Mouse (Mus musculus): Measurements from ENCODE around the gene Rps6kb2. TPM values are rescaled to one million over a fixed set of nuclear protein-coding genes. Genes with fewer than 3 reads are reported as not detected.
A peak's percentile ranks its signal among the peaks of the same experiment; 100 is the strongest.

Gene Rps6kb2
- total RNA-seq, 2 experiments from 2014 or later: 27.8 to 43.1 TPM

- intact Hi-C loops (cut with DNase I): loop anchor here (5.0 kb wide), 1 partner anchor 64 kb away; the partner anchor contains the start of gene Aip
- peak; percentile 90 to 91 for DNase-seq (ENCODE audit: low spot score in 2 of 2)
Observed at GRCm38 (mm10) chr19:4191528-4192250, 28.5 kb upstream of the Rps6kb2 start, which contains the start of gene Ppp1ca. Gene Ppp1ca (plus strand): TSS chr19:4192065.

DNA sequence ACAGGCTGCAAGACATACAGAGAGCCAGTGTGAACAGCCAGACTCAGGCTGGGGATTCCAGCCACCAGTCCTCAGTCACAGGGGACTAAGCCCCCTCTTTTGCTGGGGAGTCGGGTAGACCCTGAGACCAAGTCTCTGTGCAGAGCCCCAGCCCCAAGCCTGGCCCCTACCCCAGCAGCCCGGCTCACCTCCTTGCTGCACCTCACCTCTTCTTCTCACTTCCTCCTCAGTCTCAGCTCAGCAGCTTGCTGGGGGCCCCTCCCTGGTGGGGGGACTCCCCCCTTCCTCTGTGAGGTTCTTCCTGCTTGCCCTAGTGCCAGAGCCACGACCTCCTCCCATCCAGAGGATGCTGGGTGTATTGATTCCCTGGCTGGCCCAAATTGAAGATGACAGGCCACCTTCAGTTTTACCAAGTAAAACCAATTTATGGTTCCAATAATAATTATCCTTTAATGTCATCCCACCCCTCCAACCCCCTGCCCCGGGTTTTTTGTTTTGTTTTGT lies 27.7 kb upstream of the Rps6kb2 start, which contains the start of gene Tbc1d10c:
TSS of gene Tbc1d10c (minus strand) at position 454 of the 504 bp plus-strand sequence.
- DNase-seq (ENCODE audit: low spot score in 2 of 2): no peak

GRCm38 (mm10) chr19:4189051-4189620 lies 26.0 kb upstream of the Rps6kb2 start:
- DNase-seq (ENCODE audit: low spot score in 2 of 2): no peak
- intact Hi-C loops (cut with DNase I): no loop called here

More for the DNA sequence above, 27.7 kb upstream of the Rps6kb2 start, which contains the start of gene Tbc1d10c:
- intact Hi-C loops (cut with DNase I): loop anchor here (5.0 kb wide), 1 partner anchor 64 kb away; the partner anchor contains the start of gene Aip

DNA sequence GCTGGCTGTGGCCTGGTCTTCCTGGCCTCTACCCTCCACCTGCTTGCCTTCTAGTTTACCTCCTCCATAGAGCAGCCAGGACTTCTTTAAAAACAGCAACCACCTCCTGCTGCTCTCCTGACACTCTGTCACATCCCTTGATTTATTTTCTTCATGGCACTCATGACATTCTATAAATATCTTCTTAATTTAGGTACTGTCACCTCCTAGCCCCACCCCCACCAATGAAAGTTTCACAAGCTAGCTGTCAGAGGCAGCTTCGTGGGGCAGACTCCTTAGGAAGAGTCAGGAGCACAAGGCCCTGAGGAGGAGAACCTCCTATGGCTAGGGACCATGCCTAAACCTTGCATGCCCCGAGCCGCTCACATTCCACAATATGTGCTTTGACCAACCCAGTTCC lies 24.1 kb upstream of the Rps6kb2 start:
- DNase-seq (ENCODE audit: low spot score in 2 of 2): no peak
- intact Hi-C loops (cut with DNase I): loop anchor here (2.0 kb wide), 1 partner anchor 17 kb away; no protein-coding TSS in a partner anchor

GRCm38 (mm10) chr19:4184976-4185975 lies 22.1 kb upstream of the Rps6kb2 start:
- intact Hi-C loops (cut with DNase I): no loop called here
- DNase-seq (ENCODE audit: low spot score in 2 of 2): no peak

- no peak for DNase-seq (ENCODE audit: low spot score in 2 of 2)
- intact Hi-C loops (cut with DNase I): no loop called here
Observed at GRCm38 (mm10) chr19:4183689-4184088, 20.5 kb upstream of the Rps6kb2 start.

GRCm38 (mm10) chr19:4181892-4182291 lies 18.7 kb upstream of the Rps6kb2 start:
- peak; percentile 69 for DNase-seq (ENCODE audit: low spot score in 2 of 2)
- intact Hi-C loops (cut with DNase I): no loop called here

DNA sequence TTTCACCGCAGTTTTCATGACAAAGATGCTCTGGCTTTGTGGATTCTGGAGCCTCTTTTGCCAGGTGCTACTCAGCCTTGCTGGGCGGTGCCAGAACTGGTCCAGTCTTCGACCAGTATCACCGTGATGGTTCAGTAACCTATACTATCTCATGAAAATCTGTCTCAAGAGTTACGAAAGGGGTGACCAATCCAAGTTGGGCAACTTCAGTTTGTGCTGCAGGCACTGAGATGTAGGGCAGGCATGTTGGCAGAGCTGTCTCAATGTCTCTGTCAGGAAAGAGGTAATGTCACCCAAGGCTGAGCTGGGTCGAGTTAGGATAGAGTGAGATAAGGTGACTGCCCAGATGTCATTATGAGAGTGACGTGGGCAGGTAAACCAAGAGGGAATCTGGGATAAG lies 17.3 kb upstream of the Rps6kb2 start:
- DNase-seq (ENCODE audit: low spot score in 2 of 2): no peak
- intact Hi-C loops (cut with DNase I): no loop called here

DNA sequence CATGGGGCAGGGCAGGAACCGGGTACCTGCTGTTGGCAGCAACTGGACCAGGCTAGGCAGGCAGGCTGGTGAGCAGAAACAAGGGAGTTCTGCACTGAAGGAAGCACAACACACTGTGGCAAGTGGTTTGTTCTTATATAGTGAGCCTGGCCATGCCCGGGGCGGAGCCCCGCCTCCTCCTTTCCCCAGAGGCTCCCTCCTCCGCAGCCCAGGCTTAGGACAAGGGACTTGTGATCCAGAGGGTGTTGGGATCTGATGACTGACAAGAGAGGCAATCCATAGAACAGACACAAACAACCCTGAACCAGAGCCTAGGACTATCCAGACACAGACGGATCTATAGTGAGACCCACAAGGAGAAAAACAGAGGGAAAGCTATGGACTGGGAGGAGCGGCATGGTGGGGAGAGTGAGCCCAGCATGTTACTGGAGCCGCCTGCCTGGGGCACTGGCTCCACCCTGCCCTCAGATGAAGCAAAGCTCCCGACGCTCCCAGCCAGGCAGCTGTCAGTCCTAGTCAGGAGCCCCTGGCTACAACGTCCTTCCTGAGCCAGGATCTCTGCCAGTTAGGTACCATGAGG lies 12.3 kb upstream of the Rps6kb2 start, which contains the start of gene Carns1:
TSS of gene Carns1 (minus strand) at position 112 of the 580 bp plus-strand sequence.
- no peak for DNase-seq (ENCODE audit: low spot score in 2 of 2)

DNA sequence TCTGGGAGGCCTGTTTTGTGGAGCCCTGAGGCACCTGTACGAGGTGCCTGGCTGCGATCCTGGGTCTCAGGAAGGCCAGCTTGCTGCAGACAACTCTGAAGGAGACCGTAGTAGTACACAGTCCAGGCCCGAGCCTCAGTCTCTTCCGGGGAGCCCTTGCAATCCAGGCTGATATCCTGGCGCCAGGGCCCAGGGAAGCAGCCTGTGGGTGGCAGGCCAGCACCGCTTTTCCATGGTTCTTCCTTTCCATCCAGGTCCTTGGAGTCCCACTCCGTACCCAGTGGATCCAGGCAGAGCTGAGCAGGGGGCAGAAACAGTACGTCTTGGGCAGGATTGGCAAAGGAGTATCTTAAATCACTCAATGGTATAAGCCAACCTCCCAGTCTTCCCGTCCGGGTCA lies 9.8 kb upstream of the Rps6kb2 start:
- intact Hi-C loops (cut with DNase I): no loop called here
- DNase-seq (ENCODE audit: low spot score in 2 of 2): no peak

More for the DNA sequence above, 12.3 kb upstream of the Rps6kb2 start, which contains the start of gene Carns1:
- intact Hi-C loops (cut with DNase I): no loop called here

- intact Hi-C loops (cut with DNase I): loop anchor here (2.0 kb wide), 1 partner anchor 15 kb away; no protein-coding TSS in a partner anchor
- DNase-seq (ENCODE audit: low spot score in 2 of 2): no peak
Observed at GRCm38 (mm10) chr19:4171393-4172290, 8.5 kb upstream of the Rps6kb2 start.

- no peak for DNase-seq (ENCODE audit: low spot score in 2 of 2)
- intact Hi-C loops (cut with DNase I): loop anchor here (2.0 kb wide), 1 partner anchor 16 kb away; no protein-coding TSS in a partner anchor
Observed at GRCm38 (mm10) chr19:4170723-4171392, 7.7 kb upstream of the Rps6kb2 start.

DNA sequence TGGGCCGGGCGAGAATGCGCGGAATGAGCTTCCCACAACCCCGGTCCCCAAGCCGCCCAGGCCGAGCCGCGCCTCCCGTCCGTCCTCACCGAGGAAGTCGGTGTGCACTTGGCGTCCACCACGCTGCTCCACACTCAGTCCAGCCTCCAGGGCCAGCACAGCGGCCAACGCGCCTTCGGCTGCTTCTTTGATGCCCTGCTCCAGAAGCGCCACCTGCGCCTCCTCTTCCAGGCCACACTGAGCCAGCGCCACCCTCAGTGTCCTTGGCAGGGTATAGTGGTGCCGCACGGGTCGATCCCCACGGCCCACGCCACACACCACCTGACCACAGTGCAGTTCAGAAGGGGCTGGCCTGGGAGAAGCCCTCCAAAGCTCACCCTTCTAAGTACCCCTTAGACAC lies 6.7 kb upstream of the Rps6kb2 start:
- intact Hi-C loops (cut with DNase I): loop anchor here (1.0 to 5.0 kb wide), 3 partner anchors 17 to 61 kb away; partner anchors contain the start of genes Pold4 and Rad9a
- DNase-seq (ENCODE audit: low spot score in 2 of 2): no peak

- intact Hi-C loops (cut with DNase I): loop anchor here (1.0 to 5.0 kb wide), 2 partner anchors 33 to 62 kb away; partner anchors contain the start of genes Pold4 and Rad9a
- peak; percentile 100 for DNase-seq (ENCODE audit: low spot score in 2 of 2)
Observed at GRCm38 (mm10) chr19:4169378-4169784, 6.2 kb upstream of the Rps6kb2 start.

- intact Hi-C loops (cut with DNase I): loop anchor here (5.0 kb wide), 1 partner anchor 35 kb away; the partner anchor contains the start of gene Rad9a
- no peak for DNase-seq (ENCODE audit: low spot score in 2 of 2)
Observed at GRCm38 (mm10) chr19:4166678-4167476, 3.7 kb upstream of the Rps6kb2 start.

GRCm38 (mm10) chr19:4164721-4165120 lies 1.6 kb upstream of the Rps6kb2 start:
- DNase-seq (ENCODE audit: low spot score in 2 of 2): no peak
- intact Hi-C loops (cut with DNase I): loop anchor here (5.0 kb wide), 1 partner anchor 38 kb away; the partner anchor contains the start of gene Rad9a

Data from left cerebral cortex, postnatal 36 days (tissue).